Mouse (Mus musculus) cerebellum, adult 9-10 months (tissue): ENCODE measurements at regions not wholly inside any gene's neighbourhood (a gene's known extent, or its start where the extent isn't known, plus 50 kb on each side); places are given as distances from the start of the nearest gene placed in this dataset.

Experiments
- DNase-seq: peaks from one replicate; pipeline ENCODE4 v3.0.0; 2022

DNA sequence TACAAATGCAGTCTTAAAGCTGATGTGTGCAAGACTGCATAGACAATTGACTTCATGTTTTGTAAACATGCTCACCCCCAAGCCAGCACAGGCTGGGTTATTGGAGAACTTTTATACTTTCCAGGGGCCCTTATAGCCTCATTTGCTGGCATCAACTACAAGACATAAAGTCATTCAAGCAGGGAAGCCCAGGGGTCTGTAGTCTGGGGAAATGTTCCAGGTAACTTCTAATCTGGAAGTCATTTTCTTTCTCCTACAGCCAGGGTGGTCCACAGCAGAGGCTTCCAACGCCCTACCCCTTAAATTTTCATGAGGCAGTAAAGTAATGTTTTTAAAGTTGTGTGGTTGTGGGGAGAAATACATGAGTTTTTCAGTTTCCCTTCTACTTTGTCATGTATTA is 272.1 kb upstream of the Npvf start:
- DNase-seq: no peak

DNA sequence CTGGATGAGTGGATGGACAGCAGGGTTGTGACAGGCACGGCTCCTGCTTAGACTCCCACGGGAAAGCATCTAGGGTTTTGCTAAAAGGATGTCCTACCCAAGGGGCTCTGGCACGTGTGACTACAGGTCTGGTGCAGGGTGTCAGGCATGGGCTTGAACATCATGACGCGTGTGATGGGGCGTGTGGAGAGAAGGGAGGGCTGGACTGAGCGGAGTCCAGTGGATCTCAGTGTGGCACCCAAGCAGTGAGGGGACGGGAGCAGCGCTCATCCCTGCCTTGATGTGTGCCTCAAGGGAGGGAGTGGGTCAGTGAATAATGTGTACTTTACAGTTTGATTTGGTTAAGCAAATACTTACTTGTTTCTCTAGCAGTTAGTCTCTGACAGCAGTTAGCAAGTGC is 275.3 kb upstream of the Npvf start:
- no peak for DNase-seq

DNA sequence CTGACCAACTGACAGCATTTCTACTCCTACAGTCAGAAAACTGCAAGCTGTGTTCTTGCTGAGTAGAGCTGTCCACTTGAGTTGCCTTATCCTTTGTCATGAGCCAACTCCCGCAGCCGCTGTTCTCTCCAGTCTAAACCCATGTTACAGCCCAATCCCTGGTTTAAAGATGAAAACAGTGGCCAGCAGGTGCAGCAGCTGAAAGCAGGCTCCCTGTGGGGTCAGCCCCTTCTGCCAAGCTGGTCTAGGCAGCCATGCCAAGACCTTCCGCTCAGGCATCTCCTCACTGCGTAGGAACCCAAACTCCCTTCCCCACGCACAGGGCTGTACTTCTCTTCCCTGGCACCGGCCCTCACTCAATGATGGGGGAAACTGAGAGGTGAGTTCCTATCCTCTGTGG is 279.3 kb upstream of the Npvf start:
- DNase-seq: peak; percentile 80

DNA sequence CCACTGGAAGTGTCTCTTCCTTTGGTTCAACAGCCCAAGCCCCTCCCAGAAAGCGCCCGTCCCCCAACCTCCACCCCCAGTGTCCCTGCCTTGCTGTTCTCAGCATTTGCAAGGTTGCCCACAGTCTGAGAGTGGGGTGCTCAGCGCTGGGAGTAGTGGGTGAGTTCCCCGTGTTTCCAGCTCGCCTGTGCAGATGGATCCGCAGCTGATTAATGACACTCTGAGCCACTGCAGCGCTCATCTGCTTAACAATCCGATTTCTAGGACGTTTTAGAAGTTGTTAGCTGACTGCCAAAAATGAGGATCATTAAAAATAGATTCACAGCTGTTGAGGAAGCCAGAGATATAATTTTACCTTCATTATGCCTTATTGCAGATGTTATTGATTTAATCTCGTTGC is 280.0 kb upstream of the Npvf start:
- no peak for DNase-seq

DNA sequence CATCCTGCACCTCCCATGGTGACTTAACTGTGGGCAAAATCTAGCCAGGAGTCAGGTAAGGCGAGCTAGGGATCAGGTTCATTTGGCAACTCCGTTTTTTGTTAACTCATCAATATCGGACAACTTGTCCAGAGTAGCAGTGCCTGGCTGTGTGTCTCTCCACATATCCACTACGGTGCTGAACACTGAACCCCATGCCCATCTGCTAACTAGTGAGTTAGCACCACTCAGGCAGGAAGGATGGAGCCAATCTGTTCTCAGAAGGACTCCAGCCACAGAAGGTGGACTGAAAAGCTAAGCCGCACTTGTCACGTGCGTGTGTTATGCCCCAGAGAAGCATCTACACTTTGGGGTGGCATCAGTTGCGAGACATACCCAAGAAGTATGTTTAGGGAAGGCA is 282.1 kb upstream of the Npvf start:
- no peak for DNase-seq

DNA sequence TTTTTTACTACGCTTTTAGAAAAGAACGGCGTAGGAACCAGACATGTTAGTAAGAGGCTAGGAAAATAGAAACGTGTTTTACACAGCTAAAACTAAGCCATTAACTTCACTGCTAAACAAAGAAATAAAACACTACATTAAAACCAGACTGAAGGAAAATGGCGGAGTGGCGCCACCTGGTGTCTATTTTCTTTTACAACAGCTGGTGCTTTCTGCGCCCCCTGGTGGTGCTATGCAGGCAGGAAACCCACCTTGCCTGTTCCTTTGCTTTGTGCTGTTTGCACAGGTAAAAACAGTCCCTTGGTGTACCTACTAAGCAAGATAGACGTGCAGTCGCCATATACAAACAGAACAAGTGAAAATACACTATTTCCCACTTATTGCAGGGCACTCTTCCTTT is 282.9 kb upstream of the Npvf start:
- DNase-seq: peak; percentile 71

DNA sequence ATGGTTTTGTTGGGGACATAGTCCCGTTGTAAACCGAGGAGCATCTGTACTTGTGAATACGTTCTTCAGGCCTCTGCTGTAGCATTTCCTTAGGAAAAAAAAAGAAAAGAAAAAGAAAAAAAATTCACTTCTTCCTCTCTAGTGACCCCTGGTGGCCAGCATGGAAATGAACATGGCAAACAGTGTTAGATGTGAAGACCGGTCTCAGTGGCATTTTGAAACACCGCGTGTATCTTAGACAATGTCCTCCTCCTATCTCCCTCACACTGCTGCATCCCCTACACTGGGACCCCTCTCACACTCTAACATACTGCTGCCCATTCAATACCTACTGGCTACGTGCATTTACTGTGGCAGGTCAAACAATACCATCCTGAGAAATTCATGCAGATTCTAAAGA is 284.6 kb upstream of the Npvf start:
- no peak for DNase-seq

DNA sequence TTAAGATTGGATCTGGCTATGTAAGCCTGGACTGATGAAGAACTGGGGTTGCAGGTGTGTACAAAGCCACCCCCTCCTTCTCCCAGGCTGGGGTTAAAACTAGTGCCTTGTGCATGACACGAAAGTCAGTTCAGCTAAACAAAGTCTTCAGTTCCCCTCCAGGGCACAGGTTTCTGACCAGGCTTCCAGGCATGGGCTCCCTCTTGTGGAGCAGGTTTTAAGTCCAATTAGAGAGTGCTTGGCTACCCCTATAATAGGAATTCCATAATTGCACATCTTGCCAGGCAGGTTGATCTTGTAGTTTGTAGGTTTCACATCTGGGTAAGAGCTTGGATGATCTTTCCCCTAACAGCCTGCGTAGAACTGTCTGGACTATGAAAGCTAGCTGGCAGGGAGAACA is 285.2 kb upstream of the Npvf start:
- no peak for DNase-seq

DNA sequence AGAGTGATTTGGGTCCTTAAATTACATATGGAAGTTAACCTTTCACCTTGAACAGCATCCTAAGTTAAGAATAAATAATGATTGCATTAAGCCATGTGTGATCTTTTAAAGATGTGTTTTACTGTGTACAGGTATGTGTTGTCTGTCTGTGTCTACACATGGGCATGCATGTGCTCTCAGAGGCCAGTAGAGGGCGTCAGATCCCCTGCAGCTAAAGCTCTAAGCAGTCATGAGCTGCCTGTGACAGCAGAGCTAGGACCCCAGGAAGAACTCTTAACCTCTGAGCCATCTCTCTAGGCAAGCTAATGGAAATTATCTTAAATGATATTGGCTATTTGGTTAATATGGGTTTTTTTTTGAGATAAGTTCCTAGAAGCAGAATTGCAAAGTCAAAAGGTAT is 285.9 kb upstream of the Npvf start:
- DNase-seq: no peak

DNA sequence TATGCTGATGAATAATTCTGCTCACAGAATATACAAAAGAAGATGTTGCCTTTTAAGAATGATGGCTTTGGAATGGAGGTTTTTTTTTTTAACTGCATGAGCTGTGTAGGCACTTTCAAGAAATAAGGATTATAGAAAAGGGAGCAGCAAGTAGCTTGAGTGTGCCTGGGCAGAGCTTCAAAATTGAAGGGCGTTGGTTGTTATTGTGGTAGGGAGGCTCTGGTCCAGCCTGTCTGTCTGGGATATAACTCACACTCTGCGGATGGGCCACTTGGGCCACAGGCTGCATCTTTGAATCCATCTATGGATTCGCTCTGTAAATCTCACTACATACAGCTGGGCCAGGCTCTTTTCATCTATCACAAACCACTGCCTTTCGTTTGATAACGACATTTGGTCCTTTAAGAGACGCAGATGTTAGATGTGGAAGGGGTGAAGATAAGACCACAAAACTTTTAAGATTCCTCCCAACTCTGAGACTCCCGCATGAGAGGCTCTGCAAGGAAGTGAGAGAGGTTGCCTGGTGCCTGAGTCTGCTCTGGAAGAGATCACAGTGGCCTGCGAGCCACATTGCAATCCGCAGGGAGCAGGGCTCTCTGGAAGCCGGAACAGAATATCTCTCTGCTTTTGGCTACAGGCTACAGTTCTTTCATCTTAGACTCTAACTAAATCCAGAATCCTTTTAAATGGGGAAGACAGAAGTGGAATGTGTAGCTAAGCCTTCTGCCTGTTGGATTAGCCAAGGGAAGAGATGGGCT is 286.6 kb upstream of the Npvf start:
- DNase-seq: no peak

DNA sequence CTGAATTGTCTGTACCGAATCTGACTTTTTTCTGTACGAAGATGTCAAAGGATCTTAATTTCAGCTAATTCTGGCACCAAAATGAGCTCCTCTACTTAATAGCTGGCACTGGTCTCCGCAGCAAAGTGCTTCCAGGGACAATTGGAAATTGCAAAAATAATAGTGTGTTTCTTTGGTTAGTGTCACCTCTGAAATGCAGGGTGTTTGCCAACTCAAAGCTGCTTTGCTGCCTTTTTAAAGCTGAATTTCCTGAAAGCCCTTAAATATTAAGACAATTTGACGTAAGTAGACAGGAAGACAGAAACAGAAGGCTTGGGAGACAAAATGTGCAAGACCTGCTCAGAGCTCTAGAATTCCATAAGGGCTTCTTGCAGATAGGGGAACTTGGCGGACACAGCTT is 288.5 kb upstream of the Npvf start:
- no peak for DNase-seq

DNA sequence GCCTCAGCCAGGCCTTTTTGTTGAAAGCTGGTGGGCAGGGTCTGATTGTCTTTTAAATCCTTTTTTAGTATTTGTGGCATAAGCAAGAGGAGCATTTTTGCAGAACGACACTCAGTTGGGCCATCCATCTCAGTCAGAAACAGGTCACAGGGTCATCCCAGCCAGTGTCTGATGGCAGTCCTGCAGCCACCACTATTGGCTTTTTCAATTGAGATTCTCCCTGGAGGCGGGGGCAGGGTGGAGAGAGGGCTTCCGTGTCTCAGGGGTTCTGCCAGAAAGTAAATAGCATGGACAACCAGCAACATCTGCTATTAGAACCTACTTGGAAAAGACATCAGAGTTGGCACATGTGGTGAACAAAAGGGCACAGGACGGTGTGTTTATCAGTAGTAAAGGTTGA is 293.8 kb upstream of the Npvf start:
- no peak for DNase-seq

DNA sequence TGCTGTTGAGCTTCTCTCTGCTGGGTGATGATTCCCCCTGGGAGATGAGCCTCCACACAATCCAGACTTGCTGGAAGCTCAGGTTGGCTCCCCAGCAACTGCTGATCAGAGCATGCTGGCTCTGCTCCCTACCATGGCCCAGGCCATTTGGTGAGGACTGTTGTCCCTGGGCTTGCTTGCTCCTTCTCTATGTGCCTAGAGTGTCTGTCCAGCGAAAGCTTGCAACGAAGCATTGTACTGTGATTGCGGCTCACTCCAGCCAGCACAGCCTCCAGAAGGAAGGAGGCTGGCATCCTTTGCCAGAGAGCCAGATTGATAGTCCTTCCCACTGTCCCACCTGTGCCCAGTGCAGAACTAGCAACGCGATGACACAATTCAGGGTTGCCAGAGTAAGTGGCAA is 295.1 kb upstream of the Npvf start:
- DNase-seq: peak; percentile 17

DNA sequence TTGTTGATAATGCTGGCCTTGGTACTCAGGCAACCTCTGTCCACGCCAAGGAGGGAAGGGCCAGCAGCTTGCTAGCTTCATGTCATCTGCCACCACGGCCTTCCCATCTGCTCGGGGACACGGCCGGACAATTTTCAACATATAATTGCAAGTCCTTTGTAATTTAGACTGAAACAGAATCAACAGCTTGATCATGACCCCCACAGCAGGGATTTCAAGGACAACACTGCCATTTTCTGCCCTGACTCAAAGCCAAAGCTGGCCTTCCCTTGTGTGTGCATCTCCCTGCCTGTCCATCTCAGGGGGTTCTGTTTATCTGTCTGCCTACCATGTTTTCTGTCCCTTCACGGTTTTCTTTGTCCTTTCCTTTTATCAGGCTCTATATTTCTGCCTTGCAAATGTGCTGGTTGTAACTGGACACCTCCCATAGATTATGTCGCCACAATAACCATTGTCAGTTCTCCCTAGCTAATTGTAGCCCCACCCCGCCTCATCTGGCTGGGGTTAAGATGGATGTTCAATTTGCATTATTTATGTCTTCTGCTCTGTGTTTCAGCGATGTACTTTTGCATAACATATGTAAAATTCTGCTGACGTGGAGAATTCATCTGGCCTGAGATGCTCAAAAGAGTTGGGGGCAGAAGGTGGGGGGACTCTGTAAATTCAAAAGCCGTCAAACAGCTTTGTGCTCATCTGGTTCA is 295.8 kb upstream of the Npvf start:
- peak; percentile 17 for DNase-seq

DNA sequence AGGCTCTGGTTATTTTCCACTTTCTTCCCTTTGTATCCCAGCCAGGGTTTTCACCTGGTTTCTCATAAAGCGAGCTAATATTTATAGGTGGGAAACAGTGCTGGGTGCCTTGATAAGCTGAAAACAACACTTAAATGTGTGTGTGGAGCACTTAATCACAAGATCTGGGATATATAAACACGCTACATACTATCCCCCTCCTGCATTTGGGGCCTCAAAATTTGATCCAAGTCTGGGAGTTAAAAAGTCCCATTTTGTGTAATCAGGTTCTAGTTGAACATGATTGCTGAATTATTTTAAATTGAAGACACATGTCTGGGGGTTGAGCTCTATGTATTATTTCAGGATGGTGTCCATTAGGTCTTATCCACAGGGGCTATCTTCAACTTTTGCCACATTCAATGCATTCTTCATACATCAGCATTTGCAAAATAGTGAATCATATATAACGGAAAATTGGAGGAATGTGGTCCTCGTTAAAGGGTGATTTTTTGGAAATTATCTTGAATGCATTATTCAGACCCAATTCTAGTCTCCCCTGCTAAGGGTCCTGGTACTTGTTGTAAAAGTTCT is 303.2 kb upstream of the Npvf start:
- no peak for DNase-seq

DNA sequence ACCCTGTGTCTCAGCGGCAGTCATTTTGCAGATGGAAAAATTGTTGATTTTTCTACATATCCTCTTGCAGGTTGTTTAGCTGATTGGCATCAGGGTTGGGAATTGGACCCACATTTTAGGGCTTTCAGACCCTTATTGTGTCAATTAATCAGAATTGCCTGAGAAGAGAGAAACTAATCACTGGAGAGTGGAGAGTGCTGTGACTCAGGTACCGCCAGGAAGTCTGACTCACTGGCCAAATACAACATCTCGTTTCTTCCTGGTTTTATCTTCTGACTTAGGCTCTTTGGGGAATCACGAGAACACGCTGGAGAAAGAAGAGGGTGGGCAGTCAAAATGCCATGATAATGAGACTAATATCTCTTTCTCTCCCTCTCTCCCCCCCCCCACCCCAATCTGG is 306.1 kb upstream of the Npvf start:
- no peak for DNase-seq

DNA sequence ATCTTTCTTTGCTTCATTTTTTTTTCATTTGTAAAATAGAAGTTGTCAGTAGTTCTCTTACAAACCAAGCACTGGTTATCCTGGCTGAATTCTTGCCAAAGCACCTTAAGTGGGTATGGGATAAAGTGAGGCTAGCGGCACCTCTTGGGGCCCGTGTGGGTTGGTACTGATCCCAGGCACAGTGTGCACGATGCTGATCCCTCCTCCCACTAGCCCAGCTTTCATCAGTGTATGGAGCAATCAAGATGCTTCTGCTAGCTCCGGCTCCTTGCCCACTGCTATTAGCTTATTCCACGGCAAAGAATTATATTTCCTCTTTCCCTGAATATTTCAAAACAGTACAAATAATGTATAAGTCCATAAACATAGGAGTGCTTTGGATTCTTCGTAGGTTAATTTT is 307.4 kb upstream of the Npvf start:
- no peak for DNase-seq

DNA sequence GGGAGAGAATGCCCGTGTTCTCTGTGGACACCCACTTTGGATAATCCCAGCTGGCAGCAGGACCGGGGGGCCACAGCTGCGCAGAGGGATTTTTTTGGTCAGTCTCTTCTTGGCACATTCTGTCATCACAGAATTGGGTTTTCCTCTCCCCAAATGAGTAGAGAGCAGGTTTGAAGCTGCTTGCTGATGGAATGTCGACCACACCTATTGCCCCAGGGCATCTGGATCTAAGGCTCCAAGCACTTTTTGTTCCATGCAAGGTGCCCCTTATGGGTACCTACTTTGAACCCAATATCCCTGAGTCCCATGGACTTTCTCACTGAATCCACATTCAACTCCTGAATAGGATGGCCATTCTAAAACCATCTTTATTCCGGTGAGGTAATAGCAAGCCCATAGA is 314.3 kb upstream of the Npvf start:
- no peak for DNase-seq

DNA sequence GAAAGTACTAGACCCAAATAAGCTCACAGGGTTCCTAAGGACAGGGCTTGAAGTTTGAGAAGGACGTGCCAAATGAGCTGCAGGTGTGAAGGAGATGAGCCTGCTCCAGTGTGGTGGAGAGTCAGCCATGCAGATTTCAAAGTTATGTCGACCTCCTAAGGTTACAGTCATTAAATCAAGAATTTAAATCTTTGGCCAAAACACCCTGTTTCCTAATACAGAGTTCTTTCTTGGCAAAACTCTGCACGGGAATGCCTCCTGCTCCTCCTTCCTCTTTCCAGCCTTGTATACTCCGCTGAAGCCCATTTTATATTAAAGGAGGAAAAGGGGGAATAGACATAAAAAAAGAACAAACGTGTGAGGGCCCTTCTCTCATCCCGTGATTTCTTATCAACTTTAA is 315.1 kb upstream of the Npvf start:
- DNase-seq: no peak

DNA sequence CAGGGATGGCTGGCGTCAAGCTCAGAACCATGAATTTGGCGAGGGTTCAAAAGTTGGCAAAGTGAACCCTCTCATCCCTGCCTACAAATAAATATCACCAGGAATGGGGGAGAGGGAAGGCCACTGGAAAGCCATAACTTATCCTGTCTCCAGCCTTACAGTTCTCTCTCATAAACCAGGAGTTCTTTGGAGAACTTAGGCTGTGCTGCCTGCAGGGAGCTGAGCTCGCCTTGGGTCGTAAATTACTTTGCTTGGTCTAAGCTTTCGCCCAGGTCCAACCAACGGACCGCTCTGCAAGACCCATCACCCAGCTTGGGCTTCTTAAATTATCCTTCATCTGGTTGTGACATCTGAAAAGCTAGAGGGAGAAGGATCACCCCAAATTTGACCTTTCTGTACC is 315.8 kb upstream of the Npvf start:
- DNase-seq: no peak

DNA sequence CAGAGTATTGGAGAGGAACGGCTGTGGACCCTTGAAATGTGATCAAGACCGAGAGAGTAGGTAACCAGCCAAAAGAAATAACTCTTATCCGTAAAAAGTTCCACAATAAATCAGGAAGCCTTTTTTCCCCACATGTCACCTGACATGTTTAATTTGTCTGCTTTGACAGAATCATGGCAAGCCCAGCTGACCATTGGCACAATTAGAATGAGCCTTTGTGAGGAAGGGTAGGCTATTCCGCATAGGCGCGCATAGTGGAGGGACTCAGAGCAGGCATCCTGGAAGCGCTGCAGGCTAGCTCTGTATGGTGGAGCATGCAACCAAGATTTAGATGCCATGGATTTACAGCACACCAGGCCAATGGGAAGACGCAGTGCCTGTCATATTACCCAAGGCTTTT is 316.5 kb upstream of the Npvf start:
- DNase-seq: no peak

DNA sequence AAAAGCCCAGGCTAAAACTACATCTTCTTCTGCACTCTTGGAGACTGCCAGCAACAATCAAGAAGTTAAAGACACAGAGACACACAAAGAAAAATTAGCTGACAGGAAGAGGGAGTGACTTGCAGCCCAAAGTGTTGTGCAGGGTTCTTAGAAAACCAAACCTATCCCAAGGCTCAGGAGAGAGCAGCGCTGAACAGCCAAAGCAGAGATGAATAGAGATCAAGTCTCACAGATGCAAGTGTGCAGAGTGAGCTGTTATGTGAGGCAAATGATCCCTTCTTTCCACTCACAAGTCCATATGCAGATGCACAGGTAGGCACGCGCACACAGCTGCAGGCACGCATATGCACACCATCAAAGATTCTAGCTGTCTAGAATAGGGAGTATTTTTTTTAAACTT is 318.0 kb upstream of the Npvf start:
- DNase-seq: no peak

DNA sequence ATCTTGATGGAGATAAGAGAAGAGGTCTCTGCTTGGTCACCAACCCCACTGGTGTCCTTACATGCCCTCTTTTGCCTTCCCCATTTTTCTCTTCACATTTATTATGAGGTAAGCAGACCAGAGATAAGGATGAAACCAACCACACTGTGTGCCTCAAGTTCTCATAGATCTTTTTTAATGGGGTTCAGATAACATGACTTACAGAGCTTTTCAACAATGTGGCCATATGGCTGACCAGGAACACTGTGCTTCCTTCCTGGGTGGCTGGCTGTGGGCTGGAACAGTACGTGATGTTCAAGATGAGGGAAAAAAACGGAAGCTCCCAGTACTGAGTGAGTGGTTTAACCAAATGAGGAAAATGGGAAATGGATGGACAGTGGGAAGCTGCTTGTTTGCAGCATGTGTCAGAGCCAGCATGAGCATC is 319.0 kb upstream of the Npvf start:
- DNase-seq: no peak

DNA sequence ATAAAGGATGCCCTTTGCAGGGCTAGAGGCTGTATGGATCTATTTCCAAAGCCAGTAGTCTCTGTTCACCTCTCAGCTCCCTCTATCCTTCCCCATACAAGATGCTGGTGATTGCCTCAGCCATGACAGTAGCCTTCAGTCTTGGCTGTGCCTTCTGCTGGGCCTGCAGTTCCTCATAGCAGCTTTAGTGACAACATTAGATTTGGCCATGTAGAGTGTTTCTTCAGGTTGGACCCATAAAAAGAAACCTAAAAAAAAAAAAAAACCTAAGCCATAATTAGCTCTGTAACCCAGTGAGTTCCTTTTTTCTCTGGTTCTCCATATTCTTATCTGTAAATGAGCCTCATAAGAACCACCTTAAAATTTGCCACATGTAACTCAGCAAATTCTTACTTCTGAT is 319.6 kb upstream of the Npvf start:
- no peak for DNase-seq

DNA sequence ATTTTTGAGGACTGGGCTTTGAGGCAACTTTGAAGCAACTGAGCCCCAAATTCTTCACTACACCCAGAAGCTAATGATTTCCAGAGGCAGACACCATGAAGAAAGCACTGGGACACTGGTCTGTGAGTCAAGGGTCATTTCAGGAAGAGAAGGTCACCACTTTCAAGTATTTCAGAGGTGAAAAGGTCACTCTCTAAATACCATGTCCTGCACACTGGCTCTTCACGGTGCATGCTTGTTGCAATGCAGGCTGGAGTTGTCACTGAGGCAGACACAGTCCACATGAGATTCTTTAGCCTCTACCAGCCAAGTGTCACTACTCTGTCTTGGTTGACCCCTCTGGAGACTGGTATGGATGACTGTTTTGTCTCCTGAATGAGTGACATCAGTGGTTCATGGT is 320.7 kb upstream of the Npvf start:
- no peak for DNase-seq
